Mouse (Mus musculus) midbrain, embryonic 14.5 days (tissue): ENCODE measurements around the gene Palld. TPM values are rescaled to one million over a fixed set of nuclear protein-coding genes. Genes with fewer than 3 reads are reported as not detected.

Source experiments
- ATAC-seq: fragments of 200-750 bp; cut with Nextera tagmentation; 2 replicates; pipeline ENCODE4 v1.8.0; 2017; ENCODE audit warnings: moderate number of reproducible peaks, moderate library complexity; ENCODE audit not compliant: low FRiP score, low TSS enrichment
- DNase-seq: peaks from one replicate; pipeline ENCODE4 v3.0.0-alpha.2; 2015
- H3K27ac ChIP-seq: fragments of 300-500 bp; sonication (generic); replicated peaks from 2 replicates; pipeline ENCODE4 v1.5.1; 2014; ENCODE audit warnings: mild to moderate bottlenecking, low read depth, low read length, moderate library complexity
- H3K27me3 ChIP-seq: fragments of 300-500 bp; sonication (generic); 2 replicates; pipeline ENCODE4 v1.6.1; 2014; ENCODE audit warnings: low read length, control low read depth, mixed read lengths; ENCODE audit not compliant: control insufficient read depth, insufficient read depth
- H3K36me3 ChIP-seq: fragments of 300-500 bp; sonication (generic); 2 replicates; pipeline ENCODE4 v1.6.1; 2014; ENCODE audit warnings: low read length, control low read depth; ENCODE audit not compliant: control insufficient read depth, insufficient read depth
- H3K4me1 ChIP-seq: fragments of 300-500 bp; sonication (generic); 2 replicates; pipeline ENCODE4 v1.6.1; 2014; ENCODE audit warnings: mild to moderate bottlenecking, antibody characterized with exemption, low read length, control low read depth; ENCODE audit not compliant: control insufficient read depth, insufficient read depth
- H3K4me2 ChIP-seq: fragments of 300-500 bp; sonication (generic); 2 replicates; pipeline ENCODE4 v1.6.1; 2014; ENCODE audit warnings: mild to moderate bottlenecking, low read length, moderate library complexity
- H3K4me3 ChIP-seq: fragments of 300-500 bp; sonication (generic); replicated peaks from 2 replicates; pipeline ENCODE4 v1.5.1; 2014; ENCODE audit warnings: low read depth, low read length
- H3K9ac ChIP-seq: fragments of 300-500 bp; sonication (generic); replicated peaks from 2 replicates; pipeline ENCODE4 v1.6.1; 2014; ENCODE audit warnings: mild to moderate bottlenecking, low read length, moderate library complexity
- H3K9me3 ChIP-seq: fragments of 300-500 bp; sonication (generic); 2 replicates; pipeline ENCODE4 v1.6.1; 2016; ENCODE audit warnings: low read length, control low read depth, mixed read lengths; ENCODE audit not compliant: control insufficient read depth
- WGBS: fragments of 180-500 bp; shearing (Covaris S2); extraction: QIAGEN DNeasy Blood & Tissue Kit; methylation state at CpG from one replicate; pipeline ENCODE4 v1.1.7; 2014; 5-methylcytosine and 5-hydroxymethylcytosine counted together
- polyA plus RNA-seq: library from polyadenylated mRNA; unstranded; fragments of >200 nt; fragmentation: Nextera tagmentation; extraction: Ambion mirVana; gene quantifications from 2 replicates; pipeline ENCODE4 v1.2.1, GENCODE M21; 2014

Gene Palld
- polyA plus RNA-seq, 1 experiment from 2014 or later: 19.4 TPM

DNA sequence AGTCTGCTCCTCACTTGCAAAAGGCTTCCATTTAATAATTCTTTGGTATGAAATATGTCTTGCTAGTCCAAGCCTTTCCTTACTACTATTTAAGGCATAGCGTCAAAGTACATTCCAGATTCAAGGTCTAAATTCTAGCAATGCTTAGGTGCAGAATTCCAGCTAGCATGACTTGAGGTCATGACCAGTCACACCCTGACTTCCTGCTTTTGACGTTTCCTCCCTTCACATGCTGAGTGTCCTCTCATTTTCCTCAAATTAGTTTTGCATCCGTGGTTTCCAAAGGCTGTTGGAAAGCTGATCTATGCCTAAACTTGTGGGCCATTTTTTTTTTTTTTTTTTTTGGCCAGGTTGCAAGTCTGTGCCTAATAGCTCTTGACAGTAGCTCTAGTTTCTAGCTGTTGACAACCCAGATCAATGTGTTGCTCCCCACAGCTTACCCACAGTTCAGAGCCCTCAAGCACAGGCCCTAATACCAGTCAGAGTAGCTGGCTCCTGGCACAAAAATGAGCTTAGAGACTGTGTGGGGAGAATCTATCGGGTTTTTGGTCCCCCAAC, 327.3 kb downstream of the Palld start:
- Histone ChIP-seq H3K9ac (no peak overlapping the region), H3K9me3 (no peaks in the 10 kb centered on the region), H3K4me3 (no peak overlapping the region), H3K27me3 (no peaks in the 10 kb centered on the region), H3K4me1 (no peaks in the 10 kb centered on the region), H3K27ac (no peak overlapping the region), H3K4me2 (no peak overlapping the region), H3K36me3 (no peaks in the 10 kb centered on the region)
- WGBS: 88% methylated on average over 4 of the region's 4 CpGs
- no peak for DNase-seq
- ATAC-seq: no peak

DNA sequence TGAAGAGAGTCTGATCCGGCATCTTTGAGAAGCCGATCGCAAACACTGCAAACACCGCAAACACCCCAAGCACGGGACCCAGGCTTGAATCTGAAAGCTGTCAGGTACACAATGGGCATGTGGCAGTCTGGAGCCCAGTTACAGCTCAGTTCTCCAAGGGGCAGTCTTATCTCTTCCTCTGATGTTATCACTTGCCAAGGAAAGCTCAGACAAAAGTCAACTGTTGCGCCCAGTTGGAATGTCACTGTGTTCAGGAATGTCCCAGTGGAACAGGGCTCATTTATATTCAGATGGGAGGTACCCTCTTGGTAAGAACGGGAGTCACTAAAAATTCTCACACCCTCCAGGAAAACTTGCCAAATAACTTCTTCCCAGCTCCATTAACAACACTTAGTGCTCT, 328.0 kb downstream of the Palld start:
- WGBS: 86% methylated on average over 7 of the region's 7 CpGs
- DNase-seq (no peak), ATAC-seq (no peak)
- Histone ChIP-seq H3K4me3 (no peak overlapping the region), H3K36me3 (no peaks in the 10 kb centered on the region), H3K9me3 (no peaks in the 10 kb centered on the region), H3K4me1 (no peaks in the 10 kb centered on the region), H3K9ac (no peak overlapping the region), H3K4me2 (no peak overlapping the region), H3K27me3 (no peaks in the 10 kb centered on the region), H3K27ac (no peak overlapping the region)

DNA sequence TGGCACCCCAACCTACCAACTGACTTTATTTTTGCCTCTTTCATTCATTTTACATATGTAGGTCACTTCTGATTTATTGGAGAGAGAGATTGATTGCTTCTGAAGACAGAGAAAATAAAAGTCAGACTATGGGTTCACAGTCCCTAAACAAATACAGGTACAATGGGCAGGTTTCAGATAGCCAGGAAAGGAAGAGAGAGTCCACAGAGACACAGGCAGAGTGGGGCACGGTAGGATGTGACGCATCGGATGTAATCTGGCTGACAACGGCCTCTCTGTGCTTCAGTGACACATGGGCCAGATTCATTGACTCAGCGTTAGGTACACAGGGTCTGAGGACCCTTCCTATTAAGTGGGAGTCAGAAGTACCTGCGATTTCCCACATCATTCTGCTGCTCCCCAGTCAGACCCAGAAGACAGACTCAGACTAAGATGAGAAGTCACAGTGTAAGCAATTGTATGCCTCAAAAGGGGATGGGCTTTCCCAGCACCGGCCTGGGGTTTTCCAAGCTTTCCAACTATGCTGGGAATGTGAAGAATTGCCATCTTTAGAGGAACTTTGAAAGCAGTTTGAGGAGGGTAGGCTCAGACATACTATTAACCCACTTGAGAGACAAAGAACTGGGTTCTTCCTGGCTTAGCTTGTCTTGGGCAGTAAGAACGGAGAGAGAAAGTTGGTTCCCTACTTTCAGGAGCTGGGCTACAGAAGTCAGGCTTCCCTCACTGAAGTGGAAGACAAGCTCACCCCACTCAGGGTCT, 329.1 kb downstream of the Palld start:
- Histone ChIP-seq H3K9ac (no peak overlapping the region), H3K4me2 (no peak overlapping the region), H3K9me3 (no peaks in the 10 kb centered on the region), H3K27ac (no peak overlapping the region), H3K4me3 (no peak overlapping the region), H3K36me3 (no peaks in the 10 kb centered on the region), H3K4me1 (no peaks in the 10 kb centered on the region), H3K27me3 (no peaks in the 10 kb centered on the region)
- DNase-seq (no peak), ATAC-seq (no peak)
- WGBS: 77% methylated on average over 8 of the region's 8 CpGs

DNA sequence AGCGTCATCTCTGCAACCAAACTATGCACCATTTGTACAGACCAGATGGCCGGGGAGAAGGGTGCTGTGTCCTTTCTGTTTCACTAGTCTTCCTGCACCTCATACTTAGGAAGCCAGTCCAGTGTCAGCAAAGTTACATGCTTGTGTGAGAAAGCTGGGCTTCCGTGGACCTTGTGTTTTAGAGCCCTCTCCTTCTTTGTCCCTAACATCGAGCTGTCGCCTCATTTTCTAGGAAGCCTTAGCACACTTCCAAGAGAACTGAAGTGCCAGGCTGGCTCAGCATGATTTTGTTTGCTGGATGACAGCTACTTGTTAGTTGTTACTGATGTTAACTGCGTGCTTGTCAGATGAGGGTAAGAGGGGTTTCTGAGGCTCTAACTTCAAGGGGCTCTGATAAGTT, 329.8 kb downstream of the Palld start:
- no peaks in the 10 kb centered on the region for H3K27me3 ChIP-seq
- WGBS: 90% methylated on average over 6 of the region's 6 CpGs
- no peak overlapping the region for H3K9ac ChIP-seq
- no peaks in the 10 kb centered on the region for H3K9me3 ChIP-seq
- no peaks in the 10 kb centered on the region for H3K36me3 ChIP-seq
- no peak overlapping the region for H3K4me3 ChIP-seq
- no peak for ATAC-seq
- no peak overlapping the region for H3K4me2 ChIP-seq
- no peak overlapping the region for H3K27ac ChIP-seq
- no peaks in the 10 kb centered on the region for H3K4me1 ChIP-seq
- DNase-seq: no peak

DNA sequence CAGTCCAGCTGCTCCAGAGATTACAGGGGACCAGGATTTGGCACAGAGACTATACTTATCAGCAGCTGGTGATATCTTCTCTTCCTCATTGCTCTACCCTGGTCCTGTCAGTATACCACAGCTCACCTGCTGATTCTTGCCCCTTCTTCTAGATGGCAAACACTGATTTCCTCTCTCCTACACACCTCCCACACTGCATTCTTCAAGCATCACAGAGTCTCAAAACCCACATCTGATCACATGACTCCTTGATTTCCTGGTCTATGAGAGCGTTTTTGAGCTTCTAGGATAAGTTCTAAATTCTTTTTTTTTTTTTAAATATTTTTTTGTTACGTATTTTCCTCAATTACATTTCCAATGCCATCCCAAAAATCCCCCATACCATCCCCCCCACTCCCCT, 331.9 kb downstream of the Palld start:
- DNase-seq: no peak
- 96% methylated on average over 2 of the region's 2 CpGs for WGBS
- Histone ChIP-seq H3K4me1 (no peaks in the 10 kb centered on the region), H3K27me3 (no peaks in the 10 kb centered on the region), H3K4me3 (no peak overlapping the region), H3K4me2 (no peak overlapping the region), H3K9ac (no peak overlapping the region), H3K36me3 (no peaks in the 10 kb centered on the region), H3K27ac (no peak overlapping the region), H3K9me3 (no peaks in the 10 kb centered on the region)
- no peak for ATAC-seq

DNA sequence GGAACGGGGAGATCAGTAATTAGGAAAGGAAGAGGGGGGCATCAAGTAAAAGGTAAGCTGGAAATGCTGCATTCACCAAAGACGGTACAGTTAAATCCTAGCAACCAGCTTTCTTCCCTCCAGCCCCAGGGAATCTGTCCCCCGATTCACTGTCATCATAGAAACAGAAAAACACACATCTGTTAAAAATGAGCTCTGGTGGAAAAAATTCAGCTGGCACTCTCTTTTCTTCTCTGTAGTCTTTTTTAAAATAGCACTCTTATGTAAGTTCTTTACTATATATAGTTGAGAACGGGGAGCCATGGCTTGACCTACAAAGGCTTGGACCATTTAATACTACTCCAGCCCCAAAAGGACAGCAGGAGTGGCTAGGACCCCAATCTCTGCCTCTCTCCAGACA, 332.8 kb downstream of the Palld start:
- H3K36me3 ChIP-seq: no peaks in the 10 kb centered on the region
- no peak overlapping the region for H3K4me3 ChIP-seq
- DNase-seq (no peak), ATAC-seq (no peak)
- WGBS: 70% methylated on average over 4 of the region's 4 CpGs
- no peaks in the 10 kb centered on the region for H3K9me3 ChIP-seq
- H3K27ac ChIP-seq: no peak overlapping the region
- H3K4me2 ChIP-seq: no peak overlapping the region
- no peaks in the 10 kb centered on the region for H3K4me1 ChIP-seq
- no peak overlapping the region for H3K9ac ChIP-seq
- H3K27me3 ChIP-seq: no peaks in the 10 kb centered on the region

DNA sequence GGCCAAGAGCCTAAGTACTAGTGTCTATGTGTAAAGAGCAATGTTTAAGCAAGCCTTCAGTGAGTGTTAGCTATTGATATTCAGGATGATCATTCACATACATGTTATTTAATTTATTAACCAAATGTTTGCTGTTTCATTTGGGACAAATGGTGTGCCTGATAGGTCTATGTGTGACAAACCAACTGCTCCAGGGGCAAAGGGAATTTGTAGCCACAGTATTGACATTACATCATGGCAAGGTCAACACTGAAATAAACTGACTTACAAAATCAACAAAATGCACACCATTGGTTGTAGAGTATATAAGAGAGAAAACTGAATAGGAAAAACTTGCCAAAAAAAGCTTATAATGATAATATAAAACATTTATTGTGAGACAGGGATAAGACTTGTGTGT, 333.3 kb downstream of the Palld start:
- Histone ChIP-seq H3K27me3 (no peaks in the 10 kb centered on the region), H3K4me3 (no peak overlapping the region), H3K9ac (no peak overlapping the region), H3K4me2 (no peak overlapping the region), H3K27ac (no peak overlapping the region), H3K9me3 (no peaks in the 10 kb centered on the region), H3K36me3 (no peaks in the 10 kb centered on the region), H3K4me1 (no peaks in the 10 kb centered on the region)
- DNase-seq (no peak), ATAC-seq (no peak)

DNA sequence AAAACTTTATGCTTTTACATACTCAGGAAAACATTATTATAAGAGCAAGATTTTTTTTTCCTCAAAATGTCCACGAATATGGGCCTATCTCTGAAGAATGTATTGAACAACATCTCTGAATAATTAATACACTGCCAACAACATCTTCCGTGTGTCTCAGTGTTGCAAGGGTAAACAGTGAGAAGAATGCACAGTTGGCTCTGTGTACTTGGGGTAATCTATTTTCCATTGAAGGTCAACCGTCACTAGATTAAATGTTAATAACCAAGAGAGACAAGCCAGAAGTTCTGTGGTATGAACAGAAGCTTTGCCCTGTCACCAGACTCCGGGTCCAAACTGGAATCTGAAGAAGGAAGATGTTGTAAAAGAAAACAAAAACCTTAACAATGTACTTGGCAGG, 339.1 kb downstream of the Palld start:
- no peak overlapping the region for H3K4me3 ChIP-seq
- 74% methylated on average over 4 of the region's 4 CpGs for WGBS
- H3K27ac ChIP-seq: no peak overlapping the region
- no peak overlapping the region for H3K4me2 ChIP-seq
- ATAC-seq: no peak
- H3K27me3 ChIP-seq: no peaks in the 10 kb centered on the region
- no peaks in the 10 kb centered on the region for H3K9me3 ChIP-seq
- H3K9ac ChIP-seq: no peak overlapping the region
- DNase-seq: no peak
- no peaks in the 10 kb centered on the region for H3K4me1 ChIP-seq
- H3K36me3 ChIP-seq: no peaks in the 10 kb centered on the region

DNA sequence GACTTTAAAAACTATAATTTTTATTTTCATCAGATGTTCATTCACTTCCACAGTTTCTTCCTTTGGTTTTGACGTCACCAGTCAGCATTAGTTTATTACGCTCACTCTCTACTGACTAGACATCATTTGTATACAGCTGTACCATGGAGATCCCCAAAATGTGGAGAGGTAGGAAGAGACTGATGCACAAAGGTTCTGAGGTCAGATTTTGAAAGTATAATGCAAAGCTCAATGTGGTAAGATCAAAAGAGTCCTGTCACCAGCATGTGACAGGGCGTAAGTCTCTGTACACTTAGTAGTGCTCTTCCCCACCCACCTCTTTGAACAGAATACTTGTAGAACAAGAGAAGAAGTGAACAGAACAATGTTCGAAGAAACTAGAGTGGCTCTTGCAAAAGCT, 339.9 kb downstream of the Palld start:
- no peaks in the 10 kb centered on the region for H3K27me3 ChIP-seq
- ATAC-seq: no peak
- H3K9me3 ChIP-seq: no peaks in the 10 kb centered on the region
- no peaks in the 10 kb centered on the region for H3K4me1 ChIP-seq
- no peak overlapping the region for H3K27ac ChIP-seq
- H3K4me3 ChIP-seq: no peak overlapping the region
- 89% methylated on average over 4 of the region's 4 CpGs for WGBS
- no peak overlapping the region for H3K4me2 ChIP-seq
- no peak overlapping the region for H3K9ac ChIP-seq
- DNase-seq: no peak
- H3K36me3 ChIP-seq: no peaks in the 10 kb centered on the region
